Mouse (Mus musculus) CH12.LX (cell line): Measurements from ENCODE around the gene Tnfsf18. TPM values are rescaled to one million over a fixed set of nuclear protein-coding genes. Genes with fewer than 3 reads are reported as not detected.
A peak's percentile ranks its signal among the peaks of the same experiment; 100 is the strongest.

ENCODE experiments used
- DNase-seq: peaks from one replicate; pipeline ENCODE4 v3.0.0-alpha.2; 2013; ENCODE audit errors: extremely low read depth
- H3K27ac ChIP-seq: 2 replicates; pipeline ENCODE4 v1.5.1; 2012; ENCODE audit warnings: low read depth, mild to moderate bottlenecking, control low read depth, moderate library complexity; ENCODE audit not compliant: insufficient read depth
- H3K27me3 ChIP-seq: replicated peaks from 2 replicates; pipeline ENCODE3; 2012; ENCODE audit warnings: inconsistent platforms
- H3K36me3 ChIP-seq, 2 experiments: replicated peaks in 1 of 2; 2 replicates each; pipeline versions ENCODE3 to v1.6.1; 2012; ENCODE audit warnings: inconsistent platforms in 1 of 2, low read length in 1 of 2, mild to moderate bottlenecking in 1 of 2, mixed read lengths in 1 of 2, moderate library complexity in 1 of 2; ENCODE audit not compliant: control insufficient read depth in 1 of 2, insufficient read depth in 1 of 2
- H3K4me1 ChIP-seq, 2 experiments: 2 replicates each; pipeline ENCODE4 v1.6.1; 2012; ENCODE audit warnings: inconsistent platforms in 1 of 2, moderate library complexity in 1 of 2; ENCODE audit not compliant: insufficient read depth in 2 of 2, control insufficient read depth in 1 of 2
- H3K4me2 ChIP-seq: 2 replicates; pipeline ENCODE4 v1.6.1; 2012; ENCODE audit warnings: low read depth, mild to moderate bottlenecking, control low read depth; ENCODE audit not compliant: poor library complexity, insufficient read depth, severe bottlenecking
- H3K4me3 ChIP-seq, 3 experiments: fragments of 150-350 bp in 1 of 3; sonication (generic) in 1 of 3; replicated peaks in 1 of 3; 2 replicates each; pipeline versions ENCODE3 to v1.5.1; 2011 to 2012; ENCODE audit warnings: low read depth in 2 of 3, low read length in 2 of 3, mild to moderate bottlenecking in 2 of 3, moderate library complexity in 2 of 3, control low read depth in 1 of 3, improper control_type of control experiment in 1 of 3, inconsistent platforms in 1 of 3, mixed read lengths in 1 of 3; ENCODE audit not compliant: poor library complexity in 1 of 3
- H3K79me2 ChIP-seq: replicated peaks from 2 replicates; pipeline ENCODE4 v1.6.1; 2012; ENCODE audit warnings: mild to moderate bottlenecking, moderate library complexity; ENCODE audit not compliant: control insufficient read depth, poor library complexity, insufficient read depth, severe bottlenecking; ENCODE audit errors: extremely low read depth
- H3K9ac ChIP-seq: 2 replicates; pipeline ENCODE4 v1.6.1; 2012; ENCODE audit warnings: low read depth, mild to moderate bottlenecking, control low read depth, moderate library complexity; ENCODE audit not compliant: insufficient read depth
- H3K9me3 ChIP-seq: replicated peaks from 2 replicates; pipeline ENCODE3; 2012; ENCODE audit warnings: low read length, inconsistent platforms, mixed read lengths
- BHLHE40 ChIP-seq: IDR thresholded peaks from 2 replicates; pipeline ENCODE4 v1.6.1; 2011; ENCODE audit warnings: mild to moderate bottlenecking, low read depth, low read length, improper control_type of control experiment
- CHD1 ChIP-seq: IDR thresholded peaks from 2 replicates; pipeline ENCODE4 v1.6.1; 2012; ENCODE audit warnings: low read depth, low read length, improper control_type of control experiment, inconsistent platforms
- CHD2 ChIP-seq: IDR thresholded peaks from 2 replicates; pipeline ENCODE4 v1.6.1; 2011; ENCODE audit warnings: low read length, improper control_type of control experiment
- E2F4 ChIP-seq: IDR thresholded peaks from 2 replicates; pipeline ENCODE4 v1.6.1; 2011; ENCODE audit warnings: low read depth, low read length, improper control_type of control experiment; ENCODE audit not compliant: insufficient replicate concordance
- ELF1 ChIP-seq: IDR thresholded peaks from 2 replicates; pipeline ENCODE4 v1.6.1; 2014; ENCODE audit warnings: low read depth, mild to moderate bottlenecking, inconsistent platforms, low read length, improper control_type of control experiment
- EP300 ChIP-seq: IDR thresholded peaks from 2 replicates; pipeline ENCODE4 v1.6.1; 2011; ENCODE audit warnings: low read length, improper control_type of control experiment
- ETS1 ChIP-seq: conservative IDR thresholded peaks from 2 replicates; pipeline ENCODE4 v1.6.1; 2012; ENCODE audit warnings: low read depth, mild to moderate bottlenecking, inconsistent platforms, low read length, improper control_type of control experiment, moderate library complexity
- GABPA ChIP-seq: IDR thresholded peaks from 2 replicates; pipeline ENCODE4 v1.6.1; 2012; ENCODE audit warnings: low read depth, low read length, improper control_type of control experiment, inconsistent platforms; ENCODE audit not compliant: insufficient replicate concordance
- HCFC1 ChIP-seq: IDR thresholded peaks from 2 replicates; pipeline ENCODE4 v1.6.1; 2012; ENCODE audit warnings: low read depth, mild to moderate bottlenecking, inconsistent platforms, low read length, improper control_type of control experiment
- IRF4 ChIP-seq: IDR thresholded peaks from 2 replicates; pipeline ENCODE4 v1.6.1; 2014; ENCODE audit warnings: low read depth, mild to moderate bottlenecking, inconsistent platforms, low read length, improper control_type of control experiment
- JUND ChIP-seq: conservative IDR thresholded peaks from 2 replicates; pipeline ENCODE4 v1.6.1; 2011; ENCODE audit warnings: low read depth, low read length, improper control_type of control experiment
- MAFK ChIP-seq: IDR thresholded peaks from 2 replicates; pipeline ENCODE4 v1.6.1; 2011; ENCODE audit warnings: low read length, improper control_type of control experiment; ENCODE audit not compliant: insufficient replicate concordance
- MAX ChIP-seq: IDR thresholded peaks from 2 replicates; pipeline ENCODE4 v1.6.1; 2011; ENCODE audit warnings: low read length, improper control_type of control experiment
- MAZ ChIP-seq: IDR thresholded peaks from 2 replicates; pipeline ENCODE4 v1.6.1; 2012; ENCODE audit warnings: low read depth, mild to moderate bottlenecking, inconsistent platforms, low read length, improper control_type of control experiment, moderate library complexity
- NELFE ChIP-seq: IDR thresholded peaks from 2 replicates; pipeline ENCODE4 v1.6.1; 2011; ENCODE audit warnings: low read depth, low read length, improper control_type of control experiment
- NRF1 ChIP-seq: IDR thresholded peaks from 2 replicates; pipeline ENCODE4 v1.6.1; 2014; ENCODE audit warnings: low read depth, mild to moderate bottlenecking, inconsistent platforms, low read length, improper control_type of control experiment, moderate library complexity
- POLR2A ChIP-seq: IDR thresholded peaks from 2 replicates; pipeline ENCODE4 v1.6.1; 2011; ENCODE audit warnings: low read depth, mild to moderate bottlenecking, improper control_type of control experiment, low read length
- SIN3A ChIP-seq: IDR thresholded peaks from 2 replicates; pipeline ENCODE4 v1.6.1; 2012; ENCODE audit warnings: low read length, improper control_type of control experiment, inconsistent platforms
- SMC3 ChIP-seq: IDR thresholded peaks from 2 replicates; pipeline ENCODE4 v1.6.1; 2011; ENCODE audit warnings: low read depth, low read length, improper control_type of control experiment
- TBP ChIP-seq: conservative IDR thresholded peaks from 2 replicates; pipeline ENCODE4 v1.6.1; 2011; ENCODE audit warnings: low read depth, low read length, improper control_type of control experiment
- TCF12 ChIP-seq: IDR thresholded peaks from 2 replicates; pipeline ENCODE4 v1.6.1; 2014; ENCODE audit warnings: low read depth, mild to moderate bottlenecking, inconsistent platforms, low read length, improper control_type of control experiment
- USF1 ChIP-seq: IDR thresholded peaks from 2 replicates; pipeline ENCODE4 v1.6.1; 2014; ENCODE audit warnings: low read depth, mild to moderate bottlenecking, inconsistent platforms, low read length, improper control_type of control experiment
- USF2 ChIP-seq: conservative IDR thresholded peaks from 2 replicates; pipeline ENCODE4 v1.6.1; 2011; ENCODE audit warnings: low read depth, low read length, improper control_type of control experiment
- ZC3H11A ChIP-seq: IDR thresholded peaks from 2 replicates; pipeline ENCODE4 v1.6.1; 2012; ENCODE audit warnings: low read depth, mild to moderate bottlenecking, inconsistent platforms, low read length, improper control_type of control experiment
- ZMIZ1 ChIP-seq: IDR thresholded peaks from 2 replicates; pipeline ENCODE4 v1.6.1; 2012; ENCODE audit warnings: low read depth, mild to moderate bottlenecking, inconsistent platforms, low read length, improper control_type of control experiment
- ZNF384 ChIP-seq: IDR thresholded peaks from 2 replicates; pipeline ENCODE4 v1.6.1; 2012; ENCODE audit warnings: low read depth, low read length, improper control_type of control experiment, inconsistent platforms
- dilution Hi-C: fragments of 300-500 bp; cut with MboI; formaldehyde crosslinking; loops from 2 replicates; pipeline ENCODE4 v1.14.3; 2020; ENCODE audit warnings: low sequenced_read_pairs; ENCODE audit not compliant: extremely low pct_unique_long_range_greater_than_20kb, extremely low pct_ligation_motif_present
- in situ Hi-C: fragments of 300-500 bp; cut with MboI; formaldehyde crosslinking; loops from 3 replicates; pipeline ENCODE4 v1.14.3; 2019; ENCODE audit warnings: low sequenced_read_pairs, low pct_ligation_motif_present, low pct_unique_long_range_greater_than_20kb, mixed read lengths
- polyA plus RNA-seq: library from polyadenylated mRNA; unstranded; fragments of >175 nt; gene quantifications from 2 replicates; pipeline ENCODE4 v1.2.1, GENCODE M21; 2012; ENCODE audit warnings: low read depth; ENCODE audit not compliant: insufficient read length
- total RNA-seq, 2 experiments: library from RNA; depleted of rRNA; stranded (reverse); fragments of 300-350 nt in 1 of 2; fragments of >200 nt in 1 of 2; gene quantifications; 2 replicates each; pipeline ENCODE4 v1.2.3; 2012 to 2014

Gene Tnfsf18
- total and polyA plus RNA-seq, 3 experiments: 0.42 to 0.89 (median 0.78) TPM

DNA sequence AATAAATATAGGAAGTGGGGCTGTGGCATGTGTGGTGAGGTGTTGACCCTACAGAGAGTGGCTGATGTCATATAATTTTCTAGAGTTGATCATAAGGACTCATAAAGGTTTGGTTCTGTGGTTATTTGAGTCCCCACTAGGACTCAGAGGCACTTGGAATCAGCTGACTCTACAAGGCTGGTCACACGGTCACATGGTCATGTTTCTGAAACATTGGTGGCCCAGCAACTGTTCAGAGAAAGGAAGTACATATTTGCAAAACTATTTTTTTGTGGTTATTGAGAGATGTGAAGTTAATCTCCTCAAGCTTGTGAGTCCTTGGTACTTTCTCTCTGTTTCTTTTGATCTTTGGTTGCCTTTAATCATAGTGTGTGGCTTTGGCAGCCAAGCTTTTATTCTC lies 14.6 kb upstream of the Tnfsf18 start:
- H3K27ac ChIP-seq: no peak overlapping the region
- peaks cover 5 to 9% of the 10 kb centered on the region in 2 experiments; a peak in 3 of 4 replicates for H3K4me1 ChIP-seq
- in situ Hi-C loops: no loop called here
- dilution Hi-C loops: no loop called here
- TF ChIP-seq IRF4: no peak
- TF ChIP-seq MAZ: no peak
- TF ChIP-seq ETS1: 0 out of 2 replicates have a peak, but pooled peaks have one; percentile 17
- no peak for TF ChIP-seq TBP
- no peak for TF ChIP-seq GABPA
- peak; percentile 74 for TF ChIP-seq USF1
- 0 out of 2 replicates have a peak, but pooled peaks have one; percentile 28 for TF ChIP-seq MAX
- no peak for TF ChIP-seq EP300
- peak; percentile 40 for TF ChIP-seq BHLHE40
- TF ChIP-seq USF2: peak; percentile 74
- no peaks in the 10 kb centered on the region for H3K36me3 ChIP-seq
- no peaks in the 10 kb centered on the region for H3K9me3 ChIP-seq
- no peaks in the 10 kb centered on the region for H3K27me3 ChIP-seq
- no peak for DNase-seq
- no peaks in the 10 kb centered on the region for H3K79me2 ChIP-seq
- H3K9ac ChIP-seq: no peak overlapping the region
- no peak overlapping the region for H3K4me3 ChIP-seq
- H3K4me2 ChIP-seq: no peak overlapping the region

DNA sequence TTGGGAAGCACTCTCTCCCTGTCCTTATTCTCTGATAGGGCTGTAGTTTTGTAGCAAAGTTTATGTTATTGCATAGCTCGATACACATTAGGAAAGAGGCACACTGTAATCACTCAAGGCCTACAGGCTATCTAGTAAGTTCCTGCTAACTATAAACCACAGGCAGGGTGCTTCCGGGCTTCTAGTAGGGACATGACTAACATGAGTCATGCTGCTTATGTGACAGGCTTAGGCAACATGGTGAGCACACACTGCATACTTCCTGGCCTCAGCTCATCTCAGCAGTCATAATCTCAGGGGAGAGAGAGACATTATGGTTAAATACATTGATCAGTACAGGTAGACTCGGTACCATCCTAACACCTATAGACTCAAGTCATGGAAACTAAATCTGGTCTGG lies 12.2 kb upstream of the Tnfsf18 start:
- TF ChIP-seq EP300 (no peak), ELF1 (0 out of 2 replicates have a peak, but pooled peaks have one; percentile 14)
- DNase-seq: no peak
- in situ Hi-C loops (no loop called here), dilution Hi-C loops (no loop called here)
- Histone ChIP-seq H3K27me3 (no peaks in the 10 kb centered on the region), H3K9ac (no peak overlapping the region), H3K9me3 (no peaks in the 10 kb centered on the region), H3K4me1 (peaks cover 9 to 14% of the 10 kb centered on the region in 2 experiments; a peak in 3 of 4 replicates), H3K4me3 (no peak overlapping the region), H3K79me2 (no peaks in the 10 kb centered on the region), H3K4me2 (no peak overlapping the region), H3K27ac (no peak overlapping the region), H3K36me3 (no peaks in the 10 kb centered on the region)

DNA sequence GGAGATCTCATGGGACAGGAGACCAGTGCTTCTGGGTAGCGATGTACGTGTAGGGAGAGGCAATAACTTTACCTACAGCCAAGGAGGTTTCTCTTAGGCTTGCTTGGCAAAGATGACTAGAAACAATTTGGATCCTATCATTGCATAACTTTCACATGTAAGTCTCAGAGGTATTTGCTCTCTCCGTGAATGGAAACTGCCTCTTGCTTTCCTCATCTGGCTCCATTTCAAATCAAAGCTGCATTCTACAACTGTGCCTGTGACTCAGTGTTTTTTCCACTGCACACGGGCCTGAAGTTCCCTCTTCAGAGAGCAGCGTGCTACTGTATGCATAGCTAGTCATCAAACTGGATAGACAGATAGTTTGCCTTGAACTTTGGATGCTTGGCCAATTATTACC lies 7.4 kb upstream of the Tnfsf18 start:
- Histone ChIP-seq H3K36me3 (no peaks in the 10 kb centered on the region), H3K79me2 (no peaks in the 10 kb centered on the region), H3K9me3 (no peaks in the 10 kb centered on the region), H3K27me3 (no peaks in the 10 kb centered on the region), H3K4me1 (peaks cover 10 to 11% of the 10 kb centered on the region in 2 experiments; a peak in 3 of 4 replicates), H3K27ac (no peak overlapping the region), H3K4me3 (no peak overlapping the region), H3K9ac (no peak overlapping the region), H3K4me2 (0 out of 2 replicates have a peak overlapping the region, but pooled peaks have one; percentile 1)
- in situ Hi-C loops (no loop called here), dilution Hi-C loops (no loop called here)
- DNase-seq: peak; percentile 46
- no peak for TF ChIP-seq HCFC1
- no peak for TF ChIP-seq ZMIZ1
- no peak for TF ChIP-seq TCF12
- no peak for TF ChIP-seq E2F4
- TF ChIP-seq ELF1: no peak
- TF ChIP-seq CHD2: no peak
- TF ChIP-seq TBP: no peak
- no peak for TF ChIP-seq NELFE
- peak; percentile 19; the same call in 1 of the 2 replicates for TF ChIP-seq BHLHE40
- TF ChIP-seq JUND: no peak
- TF ChIP-seq POLR2A: no peak
- TF ChIP-seq ZNF384: no peak
- TF ChIP-seq CHD1: no peak
- no peak for TF ChIP-seq SIN3A
- TF ChIP-seq SMC3: no peak
- no peak for TF ChIP-seq MAX
- TF ChIP-seq NRF1: no peak
- no peak for TF ChIP-seq MAFK
- TF ChIP-seq ZC3H11A: no peak
- peak; percentile 21; the same call in 1 of the 2 replicates for TF ChIP-seq ETS1
- no peak for TF ChIP-seq MAZ
